Mouse (Mus musculus): ENCODE results near the gene Chrna9.

Chrna9 gene

DNA sequence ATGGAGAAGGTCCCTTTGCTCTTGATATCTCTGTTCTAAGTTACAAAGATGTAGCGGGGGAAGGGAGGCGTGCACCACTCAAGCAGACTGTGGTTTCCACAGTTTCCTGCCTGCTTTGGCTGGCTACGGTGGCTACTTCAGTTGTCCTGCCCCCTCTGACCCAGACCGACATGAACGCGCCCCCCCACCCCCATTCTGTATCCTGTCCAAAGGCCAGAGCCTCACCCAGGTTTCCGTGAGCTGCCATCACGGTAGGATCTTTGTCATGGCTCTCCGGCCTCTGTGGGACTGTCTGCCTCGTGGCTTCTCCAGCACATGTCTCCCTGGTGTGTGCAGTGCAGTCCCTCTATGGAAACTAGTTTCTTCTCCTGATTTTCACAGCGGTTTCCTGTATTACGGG is 15.4 kb upstream of the Chrna9 start:
- no peak for DNase-seq (ENCODE audit: low read depth, low spot score)

DNA sequence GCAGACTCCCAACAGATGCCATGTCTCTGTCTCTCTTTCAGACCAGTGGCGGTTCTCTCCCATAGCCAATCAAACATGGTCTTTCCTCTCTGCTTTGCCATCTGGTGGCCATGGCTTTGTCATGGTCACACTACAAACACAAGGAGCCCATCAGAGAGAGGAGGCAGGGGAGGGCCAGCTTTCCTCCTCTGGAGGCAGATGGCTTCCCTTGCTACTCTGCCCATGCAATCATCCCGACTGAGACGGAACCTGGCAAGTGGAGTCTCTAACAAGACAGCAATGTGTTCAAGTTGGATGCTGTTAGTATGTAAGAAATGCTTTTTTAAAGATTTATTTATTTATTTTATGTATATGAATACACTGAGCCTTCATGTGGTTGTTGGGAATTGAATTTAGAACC is 14.8 kb upstream of the Chrna9 start:
- DNase-seq (ENCODE audit: low read depth, low spot score), result no peak

DNA sequence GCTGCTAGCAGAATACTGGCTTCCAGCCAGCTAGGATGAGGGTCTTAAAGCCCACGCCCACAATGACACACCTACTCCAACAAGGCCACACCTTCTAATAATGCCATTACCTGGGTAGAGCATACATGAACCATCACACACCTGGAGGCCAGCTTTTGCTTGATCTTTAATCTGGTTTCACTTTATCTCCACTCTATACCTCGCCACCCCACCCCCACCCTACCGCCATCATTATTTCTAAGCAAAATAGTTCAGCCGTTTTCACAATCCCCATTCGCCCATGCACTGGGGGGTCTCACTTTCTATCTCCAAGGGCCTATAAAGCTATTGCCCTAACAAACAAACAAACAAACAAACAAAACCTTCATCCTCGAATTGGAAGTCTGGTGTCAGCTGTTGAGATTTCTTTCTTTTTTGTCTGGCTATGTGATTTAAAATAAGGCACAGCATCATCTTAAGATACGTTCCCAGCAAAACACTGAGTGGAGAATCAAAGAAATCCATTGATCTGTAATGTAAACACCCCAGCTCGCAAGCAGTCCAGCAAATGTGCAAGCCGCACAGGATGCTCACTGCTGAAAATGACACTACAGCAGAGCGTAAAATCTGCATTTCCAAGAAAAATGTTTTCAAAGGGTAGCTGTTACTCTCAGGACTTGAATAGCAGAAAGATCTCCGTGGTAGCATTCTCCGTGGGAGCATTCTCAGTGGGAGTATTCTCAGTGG is 13.9 kb upstream of the Chrna9 start:
- DNase-seq (ENCODE audit: low read depth, low spot score), result no peak

DNA sequence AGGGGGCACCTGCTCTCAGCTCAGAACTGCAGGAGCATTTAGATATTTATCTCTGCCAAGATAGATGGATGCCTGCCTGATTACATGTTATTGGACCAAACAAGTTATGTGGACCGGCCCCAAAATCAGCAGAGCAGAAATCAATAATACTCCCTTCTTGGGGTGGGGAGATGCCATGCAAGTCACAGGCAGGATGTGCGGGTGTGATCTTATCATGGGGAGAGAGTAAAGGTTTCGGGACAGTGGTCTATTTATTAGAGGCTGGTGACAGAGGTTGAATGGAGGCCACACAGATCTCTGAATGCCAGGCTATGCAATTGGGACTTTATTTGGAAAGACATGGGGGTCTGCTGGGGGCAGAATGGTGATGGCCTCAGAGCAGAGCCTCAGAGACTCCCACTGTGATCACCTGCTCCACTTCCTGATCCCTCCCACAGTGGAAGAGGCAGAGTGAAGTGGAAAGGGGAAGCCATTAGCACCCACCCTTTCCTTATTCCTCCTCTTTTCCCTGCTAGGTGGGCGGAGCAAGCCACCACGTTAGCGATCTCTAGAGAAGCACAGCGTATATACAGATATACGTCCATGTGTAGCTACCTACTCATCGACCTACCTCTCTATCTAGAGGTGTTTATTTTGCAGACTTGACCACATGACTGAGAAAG is 13.1 kb upstream of the Chrna9 start:
- no peak for DNase-seq (ENCODE audit: low read depth, low spot score)

DNA sequence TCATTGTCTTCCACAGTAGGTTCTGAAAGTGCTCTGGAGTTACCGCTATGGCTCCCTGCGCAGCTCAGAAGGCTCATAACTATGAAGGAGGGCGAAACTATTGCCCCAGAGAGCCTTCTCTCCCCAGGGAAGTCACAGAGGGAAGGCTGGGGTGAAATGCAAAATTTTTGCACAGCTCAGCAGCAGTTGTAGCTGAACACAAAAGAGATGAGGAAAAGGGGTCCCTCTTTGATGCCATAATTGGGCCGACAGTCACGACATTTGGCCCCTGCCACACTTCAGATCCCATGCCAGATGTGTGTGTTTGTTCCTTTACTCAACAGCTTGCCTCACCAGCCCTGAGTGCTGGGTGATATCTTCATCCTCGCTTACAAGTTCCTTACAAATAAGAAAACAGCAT is 8.1 kb upstream of the Chrna9 start:
- no peak for DNase-seq (ENCODE audit: low read depth, low spot score)

DNA sequence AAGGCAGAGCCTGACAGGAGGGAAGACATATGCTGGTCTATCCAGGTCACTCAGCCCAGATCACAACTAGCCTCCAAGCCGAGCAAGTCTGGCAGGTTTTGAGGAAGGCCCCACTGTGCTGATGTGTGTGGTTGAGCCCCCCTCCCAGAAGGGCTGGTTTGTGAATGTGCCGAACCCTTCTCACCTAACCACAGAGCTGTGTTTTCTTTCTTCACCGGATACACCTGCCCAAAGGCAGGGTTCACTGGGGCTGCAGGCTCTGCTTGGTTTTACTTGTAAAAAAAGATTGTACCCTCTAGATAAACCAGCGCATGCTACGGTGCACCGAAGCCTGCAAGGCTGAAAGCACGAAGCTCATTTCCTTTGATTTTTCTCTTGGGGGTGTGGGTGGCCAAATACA is 5.6 kb upstream of the Chrna9 start:
- no peak for DNase-seq (ENCODE audit: low read depth, low spot score)

DNA sequence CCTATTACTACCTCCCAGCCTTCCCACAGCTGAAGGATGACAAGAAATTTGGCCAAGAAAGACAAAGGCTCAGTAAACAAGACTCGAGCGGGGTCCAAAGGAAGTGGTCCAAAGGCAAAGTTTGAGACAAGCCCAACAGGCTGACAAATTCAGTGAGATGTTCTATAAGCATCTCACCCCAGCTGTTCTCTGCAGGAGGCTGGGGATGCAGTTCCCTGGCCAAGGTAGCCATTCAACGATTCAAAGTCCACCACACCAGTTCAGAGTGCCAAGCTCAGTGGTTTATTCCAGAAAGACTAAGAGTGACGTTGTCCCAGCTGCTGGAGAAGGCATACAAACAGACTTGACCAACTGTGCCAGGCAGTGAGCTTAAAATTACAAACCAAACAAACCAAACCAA is 4.5 kb upstream of the Chrna9 start:
- DNase-seq (ENCODE audit: low read depth, low spot score), result no peak

DNA sequence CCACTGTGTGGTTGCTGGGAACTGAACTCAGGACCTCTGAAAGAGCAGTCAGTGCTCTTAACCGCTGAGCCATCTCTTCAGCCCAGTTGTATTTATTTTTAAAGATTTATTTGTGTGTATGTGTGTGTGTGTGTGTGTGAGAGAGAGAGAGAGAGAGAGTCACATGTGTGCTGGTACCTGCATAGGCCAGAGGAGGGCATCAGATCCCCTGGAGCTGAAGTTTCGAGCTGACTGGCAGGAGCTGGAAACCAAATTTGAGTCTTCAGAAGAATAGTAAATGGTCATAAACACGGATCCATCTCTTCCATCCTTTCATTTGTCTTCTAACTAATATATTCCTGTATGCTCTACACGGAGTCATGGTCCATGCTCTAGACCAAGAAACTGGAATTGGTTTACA is 1.5 kb upstream of the Chrna9 start:
- no peak for DNase-seq (ENCODE audit: low read depth, low spot score)

DNA sequence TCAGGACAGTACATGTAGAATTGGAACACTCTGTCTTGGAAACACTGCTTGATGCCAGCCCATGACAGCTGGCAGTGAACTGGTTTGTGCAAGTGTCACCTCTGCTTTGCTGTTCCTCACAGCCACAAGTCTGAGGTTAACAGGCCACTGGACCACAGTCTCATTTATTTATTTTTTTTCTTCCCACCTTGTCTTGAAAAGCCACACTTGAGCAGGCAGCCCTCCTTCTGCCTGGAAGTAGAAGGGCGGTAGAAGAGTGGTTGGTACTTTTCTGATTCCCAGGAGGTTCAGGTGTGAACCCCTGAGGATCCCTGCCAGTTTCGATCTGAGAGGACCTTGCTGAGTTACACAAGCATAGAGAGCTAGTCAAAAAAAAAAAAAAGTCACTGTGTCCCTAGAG is 957 bp upstream of the Chrna9 start:
- DNase-seq (ENCODE audit: low read depth, low spot score), result no peak

DNA sequence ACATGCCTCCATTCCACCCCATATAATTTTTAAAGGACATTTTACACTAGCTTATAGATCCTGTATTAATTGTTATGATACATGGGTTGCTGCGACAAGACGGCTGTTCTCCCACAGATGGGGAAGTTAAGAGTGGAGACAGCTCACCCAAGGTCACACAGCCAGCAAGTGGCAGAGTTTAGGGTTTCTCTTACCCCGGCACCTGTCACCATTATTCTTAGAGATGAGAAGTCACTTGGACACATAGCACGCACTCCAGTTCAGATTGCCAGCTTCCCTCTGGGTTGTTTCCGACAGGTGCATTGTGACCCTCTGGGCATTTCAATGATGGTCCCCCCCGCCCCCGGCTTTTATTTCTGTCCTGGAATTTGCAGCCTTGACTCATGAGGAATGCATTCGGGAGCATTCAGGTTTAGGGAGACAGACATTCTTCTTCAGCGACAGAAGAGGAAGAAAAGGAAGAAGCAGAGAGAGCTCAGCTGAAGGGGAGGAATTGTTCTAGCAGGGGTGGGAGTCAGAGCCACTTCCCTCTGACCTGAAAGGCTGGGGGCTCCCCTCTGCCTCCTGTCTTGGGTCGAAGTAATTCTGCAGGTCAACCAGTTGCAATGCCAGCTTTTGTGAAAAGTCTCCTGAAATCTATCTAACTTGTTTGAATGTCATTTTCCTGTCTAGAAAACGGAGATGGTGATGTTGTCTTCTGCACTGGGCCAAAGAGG is 2.4 kb downstream of the Chrna9 start:
- no peak for DNase-seq (ENCODE audit: low read depth, low spot score)

DNA sequence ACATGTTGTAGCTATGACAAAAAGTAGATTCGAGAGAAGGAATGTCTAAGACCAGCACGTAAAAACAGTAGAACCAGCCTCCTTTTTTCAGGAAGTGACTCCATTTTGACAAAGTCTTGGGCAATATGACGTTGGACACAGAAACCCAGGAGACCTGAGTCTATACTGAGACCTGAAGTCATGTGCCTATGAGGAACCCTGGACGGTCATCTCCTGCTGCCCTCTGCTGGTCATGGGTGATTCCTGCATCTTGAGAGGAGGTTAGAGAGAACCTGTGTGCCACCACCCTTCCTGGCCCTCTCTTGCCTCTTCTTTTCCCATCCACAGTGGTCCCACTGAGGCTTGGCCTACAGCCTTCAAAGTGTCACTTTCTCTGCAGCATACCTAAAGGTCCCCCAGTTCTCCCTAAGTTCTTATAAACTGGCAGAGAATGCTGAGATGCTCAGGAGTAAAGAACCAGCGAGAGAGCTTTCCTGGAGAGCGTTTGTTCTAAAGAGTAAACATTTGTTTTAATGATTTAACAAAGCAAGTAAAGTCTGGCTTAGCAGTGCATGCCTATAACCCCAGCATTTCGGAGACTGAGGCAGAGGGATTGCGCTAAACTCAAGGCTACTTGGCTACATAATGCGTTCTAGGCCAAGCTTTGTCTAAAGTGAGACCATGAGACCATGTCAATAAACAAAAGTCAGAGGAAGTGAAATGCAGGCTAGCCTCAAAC is 3.4 kb downstream of the Chrna9 start:
- DNase-seq (ENCODE audit: low read depth, low spot score), result peak; percentile 67

DNA sequence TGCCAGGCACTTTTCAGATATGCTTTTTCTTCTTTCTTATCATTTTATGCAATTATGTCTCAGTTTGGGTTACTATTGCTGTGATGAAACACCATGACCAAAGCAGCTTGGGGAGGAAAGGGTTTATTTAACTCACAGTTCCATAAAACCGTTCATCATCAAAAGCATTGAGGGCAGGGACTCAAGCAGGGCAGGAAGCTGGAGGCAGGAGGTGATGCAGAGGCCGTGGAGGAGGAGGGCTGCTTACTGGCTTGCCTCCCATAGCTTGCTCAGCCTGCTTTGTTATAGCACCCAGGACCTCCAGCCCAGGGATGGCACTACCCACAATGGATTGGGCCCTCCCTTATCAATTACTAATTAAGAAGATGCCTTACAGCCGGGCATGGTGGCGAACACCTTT is 6.4 kb downstream of the Chrna9 start:
- DNase-seq (ENCODE audit: low read depth, low spot score), result no peak

DNA sequence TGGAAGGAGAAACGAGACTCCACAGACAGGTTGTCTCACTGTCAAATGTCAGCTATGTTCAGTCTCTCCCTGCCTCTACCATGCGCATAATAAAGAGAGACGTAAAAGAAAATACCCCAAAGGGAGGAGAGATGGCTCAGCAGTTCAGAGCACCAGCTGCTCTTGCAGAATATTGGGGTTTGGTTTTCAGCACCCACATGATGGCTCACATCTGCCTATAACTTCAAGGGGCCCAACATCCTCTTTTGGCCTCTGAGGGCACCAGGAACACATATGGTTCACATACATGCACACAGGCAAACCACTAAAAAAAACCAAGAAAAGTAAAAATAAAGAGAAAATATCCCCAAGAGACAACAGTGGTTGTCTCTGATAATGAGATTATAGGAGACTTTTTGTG is 15.1 kb downstream of the Chrna9 start:
- DNase-seq (ENCODE audit: low read depth, low spot score), result no peak

DNA sequence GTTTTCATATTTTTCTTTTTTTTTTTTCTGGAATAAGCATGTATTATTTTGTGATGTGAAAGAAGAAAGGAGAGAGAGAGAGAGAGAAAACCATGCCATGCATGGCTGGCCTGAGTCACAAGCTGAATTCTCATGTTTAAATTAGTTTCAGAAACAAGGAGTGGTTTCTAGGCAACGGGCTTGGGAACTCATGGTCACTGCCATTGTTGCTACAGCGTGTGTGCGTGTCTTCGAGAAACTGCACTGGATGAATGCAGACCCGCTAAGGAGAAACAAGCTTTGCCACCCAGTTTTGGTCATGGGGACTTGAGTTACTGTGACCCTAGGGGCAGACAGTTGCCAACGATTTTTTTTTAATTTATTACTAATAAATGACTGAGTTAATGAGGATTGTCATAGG is 15.5 kb downstream of the Chrna9 start:
- no peak for DNase-seq (ENCODE audit: low read depth, low spot score)

DNA sequence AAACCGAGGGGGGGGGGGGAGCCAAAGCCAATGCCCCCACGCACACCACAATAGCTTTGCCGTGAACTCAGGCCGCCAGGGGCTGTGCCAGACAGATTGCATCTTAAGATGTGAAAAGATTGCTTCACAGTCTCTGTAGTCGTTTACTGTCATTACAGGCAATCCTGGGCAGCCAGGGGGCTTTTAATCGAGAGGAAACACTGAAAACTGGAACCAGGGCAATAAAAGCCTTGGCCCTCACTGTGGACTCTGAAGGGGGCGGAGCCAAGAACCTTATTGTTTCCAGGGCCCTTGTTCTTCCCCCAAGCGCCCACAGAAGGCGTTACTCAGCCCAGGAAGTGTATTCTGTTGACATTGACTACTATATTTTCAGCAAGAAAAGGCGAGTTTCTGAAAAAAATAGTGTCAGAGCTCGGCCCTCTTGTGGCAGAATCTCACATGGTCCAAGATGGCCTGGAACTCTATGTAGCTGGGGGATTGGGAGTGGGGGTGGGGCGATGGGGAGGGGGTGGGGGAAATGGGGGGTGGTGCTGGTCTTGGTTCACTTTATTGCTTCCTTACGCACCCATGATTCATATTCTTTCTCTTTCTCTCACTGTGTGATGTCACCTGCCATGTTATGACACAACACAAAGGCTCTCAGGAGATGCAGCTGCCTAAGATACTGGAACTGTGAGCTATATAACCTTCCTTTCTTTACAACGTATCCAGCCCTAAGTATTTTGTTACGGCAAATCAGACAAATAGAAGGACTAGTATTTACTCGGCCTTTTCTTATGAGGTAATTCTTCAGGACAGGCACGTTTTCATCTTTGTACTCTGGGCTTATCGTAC is 16.2 kb downstream of the Chrna9 start:
- DNase-seq (ENCODE audit: low read depth, low spot score), result no peak

DNA sequence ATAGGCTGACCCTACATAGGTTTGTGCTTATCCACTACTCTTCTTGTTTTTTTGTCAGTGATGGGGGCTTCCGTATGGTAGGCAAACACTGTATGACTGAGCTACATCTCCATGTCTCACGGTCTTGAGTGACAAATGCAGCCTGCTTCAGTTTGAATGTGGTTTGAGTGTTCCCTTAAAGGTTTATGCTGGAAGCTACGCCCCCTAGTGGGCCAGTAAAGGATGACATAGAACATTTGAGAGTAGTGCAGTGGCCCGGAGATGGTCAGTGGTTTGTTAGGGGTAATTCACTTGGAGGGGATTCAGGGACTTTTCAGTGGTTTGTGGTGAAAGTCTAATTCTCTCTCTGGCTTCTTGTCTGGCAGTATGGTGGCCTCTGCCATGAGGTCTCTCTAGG is 16.8 kb downstream of the Chrna9 start:
- DNase-seq (ENCODE audit: low read depth, low spot score), result no peak

DNA sequence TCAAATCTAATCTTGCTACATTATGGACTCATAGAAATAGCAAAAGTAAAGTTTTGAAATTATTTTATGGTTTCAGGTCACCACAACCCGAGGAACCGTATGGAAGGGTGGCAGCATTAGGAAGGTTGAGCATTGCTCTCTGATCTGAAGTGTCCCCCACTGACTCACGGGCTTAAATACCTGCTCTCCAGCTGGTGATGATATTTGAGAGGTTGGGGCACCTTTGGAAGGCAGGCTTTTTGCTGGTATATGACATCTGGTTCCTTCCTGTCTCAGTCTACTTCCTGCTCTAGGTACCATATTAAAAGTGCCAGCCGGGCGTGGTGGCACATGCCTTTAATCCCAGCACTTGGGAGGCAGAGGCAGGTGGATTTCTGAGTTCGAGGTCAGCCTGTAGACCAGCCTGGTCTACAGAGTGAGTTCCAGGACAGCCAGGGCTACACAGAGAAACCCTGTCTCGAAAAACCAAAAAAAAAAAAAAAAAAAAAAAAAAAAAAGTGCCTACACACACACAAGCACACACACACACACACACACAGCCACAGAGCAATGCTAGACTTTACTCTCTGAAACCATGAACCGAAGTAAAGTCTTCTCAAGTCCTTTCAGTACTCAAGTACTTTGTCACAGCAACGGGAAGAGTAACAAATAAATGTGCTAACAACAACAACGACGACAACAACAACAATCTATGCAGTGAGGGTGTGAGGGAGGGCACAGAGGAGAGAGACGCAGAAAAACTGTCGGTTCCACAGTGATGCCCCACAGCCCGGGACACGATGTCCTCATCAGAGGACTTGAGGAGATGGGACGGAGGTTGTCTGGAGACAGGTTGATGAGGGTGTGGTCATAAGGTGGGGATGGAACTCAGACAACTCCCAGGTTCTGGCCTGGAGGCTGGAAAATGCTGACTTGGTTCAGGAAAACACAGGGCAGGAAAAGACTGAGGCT is 19.7 kb downstream of the Chrna9 start:
- DNase-seq (ENCODE audit: low read depth, low spot score), result no peak

DNA sequence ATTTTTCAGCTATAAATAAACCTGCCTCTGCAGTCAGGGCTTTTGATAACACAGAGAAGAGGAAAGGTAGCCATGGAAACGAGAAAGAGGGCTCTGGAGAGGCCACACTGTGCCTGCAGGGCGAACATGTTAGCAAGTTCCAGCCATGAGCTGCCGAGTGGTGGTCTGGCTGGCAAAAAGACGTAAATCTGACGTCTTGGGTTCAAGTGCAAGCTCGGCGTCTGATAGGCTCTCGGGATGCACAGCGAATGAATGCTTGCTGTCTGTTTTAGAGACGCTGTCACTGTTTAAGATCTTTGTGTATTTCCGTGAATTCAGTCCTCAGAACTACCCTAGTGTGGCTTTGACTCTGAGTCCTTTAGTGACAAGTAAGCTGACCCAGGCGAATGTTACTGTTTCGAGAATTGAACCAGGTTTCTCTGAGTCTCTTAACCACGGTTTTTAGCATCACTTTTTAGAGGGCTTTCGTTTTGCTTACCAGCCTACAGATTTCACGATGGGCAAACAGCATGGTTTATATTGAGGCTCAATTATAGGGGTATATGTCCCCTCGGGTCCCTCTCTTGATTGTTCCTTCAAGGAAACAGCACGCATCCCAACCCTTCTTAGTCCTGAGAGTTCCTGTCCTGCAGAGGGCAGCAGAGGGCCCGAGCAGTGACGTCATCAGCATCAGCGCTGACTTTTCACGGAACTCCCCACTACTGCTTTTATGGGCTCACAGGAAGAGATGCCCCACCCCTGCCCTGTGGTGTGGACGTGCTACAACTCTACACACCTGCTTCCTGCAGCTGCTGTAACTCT is 20.8 kb downstream of the Chrna9 start:
- DNase-seq (ENCODE audit: low read depth, low spot score), result peak; percentile 43
